Mouse (Mus musculus) retina, embryonic 14.5 days (tissue): ENCODE measurements around the gene Ift46.

Experiments used
- DNase-seq: peaks from one replicate; pipeline ENCODE4 v3.0.0-alpha.2; 2015; ENCODE audit warnings: low spot score

The Ift46 gene

GRCm38 (mm10) chr9:44807778-44808177 is 40.1 kb downstream of the Ift46 start:
- no peak for DNase-seq

GRCm38 (mm10) chr9:44810316-44810715 is 42.6 kb downstream of the Ift46 start:
- no peak for DNase-seq

GRCm38 (mm10) chr9:44814179-44814578 is 46.5 kb downstream of the Ift46 start:
- no peak for DNase-seq

GRCm38 (mm10) chr9:44817522-44817921 is 49.8 kb downstream of the Ift46 start:
- no peak for DNase-seq

- no peak for DNase-seq
These were observed 52.5 kb downstream of the Ift46 start for GRCm38 (mm10) chr9:44819920-44820827.

- no peak for DNase-seq
These were observed 59.0 kb downstream of the Ift46 start for GRCm38 (mm10) chr9:44826660-44827059.

GRCm38 (mm10) chr9:44828944-44829343 is 61.2 kb downstream of the Ift46 start:
- DNase-seq, result no peak

GRCm38 (mm10) chr9:44830506-44830905 is 62.8 kb downstream of the Ift46 start:
- no peak for DNase-seq

- no peak for DNase-seq
These were observed 64.6 kb downstream of the Ift46 start for GRCm38 (mm10) chr9:44832356-44832755.

- peak; percentile 87 for DNase-seq
These were observed 68.7 kb downstream of the Ift46 start for GRCm38 (mm10) chr9:44836439-44836838.

- peak; percentile 37 for DNase-seq
These were observed 73.5 kb downstream of the Ift46 start for GRCm38 (mm10) chr9:44841241-44841640.
